Mouse (Mus musculus): Measurements from ENCODE around the gene Pdpr. TPM values are rescaled to one million over a fixed set of nuclear protein-coding genes. Genes with fewer than 3 reads are reported as not detected.

Pdpr gene
- polyA plus RNA-seq (2012; fragmentation: generic; extraction: Trizol), result 8.6 TPM

- H3K36me3 ChIP-seq (ENCODE audit: control insufficient read depth, insufficient read depth), result no peaks in the 10 kb centered on the region
- H3K4me3 ChIP-seq, result peak within 1 kb of the TSS; percentile 29
- peak within 1 kb of the TSS; percentile 50 for H3ac ChIP-seq (ENCODE audit: control insufficient read depth, insufficient read length)
- H3K4me2 ChIP-seq (ENCODE audit: low read depth), result peak within 1 kb of the TSS; percentile 91
- H3K79me2 ChIP-seq (ENCODE audit: control insufficient read depth, insufficient read depth), result peaks cover 17% of the 10 kb centered on the region
- TF ChIP-seq POLR2AphosphoS2 (IDR thresholded peaks at IDR 0.05; ENCODE audit: insufficient read length, low read depth) (peak; percentile 19), CEBPB (IDR thresholded peaks at IDR 0.05; ENCODE audit: insufficient read depth, poor library complexity, severe bottlenecking) (no peak), POLR2A (IDR thresholded peaks at IDR 0.05; ENCODE audit: insufficient read length, low read depth) (peak; percentile 55)
- no peaks in the 10 kb centered on the region for H3K27me3 ChIP-seq (ENCODE audit: control insufficient read depth, insufficient read depth, insufficient read length)
Observed at GRCm38 (mm10) chr8:111093865-111094718, at the start of gene Pdpr. Pdpr (plus strand) TSS chr8:111094630.

- Histone ChIP-seq H3K4me3 (no peak overlapping the region), H3K27me3 (ENCODE audit: control insufficient read depth, insufficient read depth, insufficient read length) (no peaks in the 10 kb centered on the region), H3K79me2 (ENCODE audit: control insufficient read depth, insufficient read depth) (no peaks in the 10 kb centered on the region), H3ac (ENCODE audit: control insufficient read depth, insufficient read length) (no peak overlapping the region), H3K36me3 (ENCODE audit: control insufficient read depth, insufficient read depth) (peaks cover 93% of the 10 kb centered on the region), H3K4me2 (ENCODE audit: low read depth) (no peak overlapping the region)
- no peak for TF ChIP-seq MYOD1 (IDR thresholded peaks at IDR 0.05; ENCODE audit: control insufficient read depth in 1 of 3, insufficient read length in 2 of 3, low read depth in 2 of 3)
- no peak for TF ChIP-seq E2F4 (IDR thresholded peaks at IDR 0.05; ENCODE audit: insufficient read depth)
- no peak for TF ChIP-seq SRF (IDR thresholded peaks at IDR 0.05; ENCODE audit: control insufficient read depth, insufficient read length, low read depth)
- no peak for TF ChIP-seq TCF12 (IDR thresholded peaks at IDR 0.05; ENCODE audit: insufficient read depth, poor library complexity, severe bottlenecking)
- no peak for TF ChIP-seq POLR2A (IDR thresholded peaks at IDR 0.05; ENCODE audit: insufficient read length, low read depth)
- no peak for TF ChIP-seq MYOG (IDR thresholded peaks at IDR 0.05; ENCODE audit: control insufficient read depth in 1 of 3, insufficient read depth in 1 of 3, insufficient read length in 2 of 3, low read depth in 2 of 3)
- TF ChIP-seq POLR2AphosphoS2 (IDR thresholded peaks at IDR 0.05; ENCODE audit: insufficient read length, low read depth), result no peak
- TF ChIP-seq CEBPB (IDR thresholded peaks at IDR 0.05; ENCODE audit: insufficient read depth, poor library complexity, severe bottlenecking), result no peak
- TF ChIP-seq USF1 (IDR thresholded peaks at IDR 0.05; ENCODE audit: low read depth), result no peak
- TF ChIP-seq TCF3 (IDR thresholded peaks at IDR 0.05; ENCODE audit: insufficient read length, low read depth), result no peak
Observed at GRCm38 (mm10) chr8:111048694-111049093, 45.7 kb upstream of the Pdpr start.

GRCm38 (mm10) chr8:111049106-111049505 lies 45.3 kb upstream of the Pdpr start:
- Histone ChIP-seq H3ac (ENCODE audit: control insufficient read depth, insufficient read length) (no peak overlapping the region), H3K27me3 (ENCODE audit: control insufficient read depth, insufficient read depth, insufficient read length) (no peaks in the 10 kb centered on the region), H3K4me3 (no peak overlapping the region), H3K79me2 (ENCODE audit: control insufficient read depth, insufficient read depth) (no peaks in the 10 kb centered on the region), H3K4me2 (ENCODE audit: low read depth) (no peak overlapping the region), H3K36me3 (ENCODE audit: control insufficient read depth, insufficient read depth) (peaks cover 91% of the 10 kb centered on the region)
- TF ChIP-seq TCF3 (IDR thresholded peaks at IDR 0.05; ENCODE audit: insufficient read length, low read depth) (no peak), MYOG (IDR thresholded peaks at IDR 0.05; ENCODE audit: control insufficient read depth in 1 of 3, insufficient read depth in 1 of 3, insufficient read length in 2 of 3, low read depth in 2 of 3) (no peak), POLR2A (IDR thresholded peaks at IDR 0.05; ENCODE audit: insufficient read length, low read depth) (no peak), E2F4 (IDR thresholded peaks at IDR 0.05; ENCODE audit: insufficient read depth) (no peak), POLR2AphosphoS2 (IDR thresholded peaks at IDR 0.05; ENCODE audit: insufficient read length, low read depth) (no peak), USF1 (IDR thresholded peaks at IDR 0.05; ENCODE audit: low read depth) (no peak), REST (IDR thresholded peaks at IDR 0.05; ENCODE audit: insufficient read depth, insufficient read length) (no peak), CEBPB (IDR thresholded peaks at IDR 0.05; ENCODE audit: insufficient read depth, poor library complexity, severe bottlenecking) (no peak), MYOD1 (IDR thresholded peaks at IDR 0.05; ENCODE audit: control insufficient read depth in 1 of 3, insufficient read length in 2 of 3, low read depth in 2 of 3) (no peak), SRF (IDR thresholded peaks at IDR 0.05; ENCODE audit: control insufficient read depth, insufficient read length, low read depth) (no peak), TCF12 (IDR thresholded peaks at IDR 0.05; ENCODE audit: insufficient read depth, poor library complexity, severe bottlenecking) (no peak), MAX (IDR thresholded peaks at IDR 0.05; ENCODE audit: low read depth) (no peak)

GRCm38 (mm10) chr8:111053827-111054518 lies 40.5 kb upstream of the Pdpr start:
- Histone ChIP-seq H3K4me2 (ENCODE audit: low read depth) (no peak overlapping the region), H3K79me2 (ENCODE audit: control insufficient read depth, insufficient read depth) (peaks cover 11% of the 10 kb centered on the region), H3K27me3 (ENCODE audit: control insufficient read depth, insufficient read depth, insufficient read length) (no peaks in the 10 kb centered on the region), H3ac (ENCODE audit: control insufficient read depth, insufficient read length) (no peak overlapping the region), H3K36me3 (ENCODE audit: control insufficient read depth, insufficient read depth) (peaks cover 59% of the 10 kb centered on the region), H3K4me3 (no peak overlapping the region)
- TF ChIP-seq POLR2AphosphoS2 (IDR thresholded peaks at IDR 0.05; ENCODE audit: insufficient read length, low read depth), result no peak
- TF ChIP-seq POLR2A (IDR thresholded peaks at IDR 0.05; ENCODE audit: insufficient read length, low read depth), result peak; percentile 8
